Mouse (Mus musculus): Measurements from ENCODE around the gene Gm12185.
"Not testable (repeated sequence)": the region's sequence is repeated elsewhere in the genome, so short reads cannot be mapped to it uniquely, and the experiment has no call there.

- not testable (repeated sequence) for TF ChIP-seq CTCF (IDR thresholded peaks at IDR 0.05; ENCODE audit: low read depth, low read length); POLR2A (IDR thresholded peaks at IDR 0.05; ENCODE audit: extremely low read depth, insufficient read depth, low read length)
Observed at GRCm38 (mm10) chr11:48933923-48934322, 58.1 kb downstream of the Gm12185 start.
